Mouse (Mus musculus) MEL (cell line): Measurements from ENCODE around the gene Slc5a11. TPM values are rescaled to one million over a fixed set of nuclear protein-coding genes. Genes with fewer than 3 reads are reported as not detected.

Experiments used
- DNase-seq: peaks from one replicate; pipeline ENCODE4 v3.0.0; 2011; ENCODE audit warnings: low read depth, low spot score
- H3K27ac ChIP-seq: 2 replicates; pipeline ENCODE4 v1.5.1; 2012; ENCODE audit warnings: low read depth, mild to moderate bottlenecking, control low read depth, low read length, moderate library complexity; ENCODE audit not compliant: control insufficient read depth
- H3K27me3 ChIP-seq, 2 experiments: fragments of 150-350 bp in 1 of 2; sonication (generic) in 1 of 2; 2 replicates each; pipeline ENCODE4 v1.6.1; 2012; ENCODE audit warnings: low read length in 2 of 2, mild to moderate bottlenecking in 2 of 2, improper control_type of control experiment in 1 of 2, moderate library complexity in 1 of 2; ENCODE audit not compliant: insufficient read depth in 2 of 2, control insufficient read depth in 1 of 2
- H3K36me3 ChIP-seq, 2 experiments: 2 replicates each; pipeline ENCODE4 v1.6.1; 2012 to 2014; ENCODE audit warnings: low read length in 2 of 2, improper control_type of control experiment in 1 of 2, inconsistent platforms in 1 of 2, mild to moderate bottlenecking in 1 of 2; ENCODE audit not compliant: insufficient read depth in 2 of 2, control insufficient read depth in 1 of 2
- H3K4me1 ChIP-seq, 2 experiments: fragments of 150-350 bp in 1 of 2; sonication (generic) in 1 of 2; 2 replicates each; pipeline ENCODE4 v1.6.1; 2012; ENCODE audit warnings: low read length in 2 of 2, improper control_type of control experiment in 1 of 2, mild to moderate bottlenecking in 1 of 2; ENCODE audit not compliant: insufficient read depth in 2 of 2, control insufficient read depth in 1 of 2
- H3K4me3 ChIP-seq, 2 experiments: fragments of 150-350 bp in 1 of 2; sonication (generic) in 1 of 2; 2 replicates each; pipeline ENCODE4 v1.5.1; 2012; ENCODE audit warnings: low read depth in 2 of 2, low read length in 2 of 2, mild to moderate bottlenecking in 2 of 2, moderate library complexity in 2 of 2, control low read depth in 1 of 2, improper control_type of control experiment in 1 of 2; ENCODE audit not compliant: control insufficient read depth in 1 of 2, insufficient read depth in 1 of 2
- H3K79me2 ChIP-seq: 2 replicates; pipeline ENCODE4 v1.6.1; 2012; ENCODE audit warnings: mild to moderate bottlenecking, low read length, moderate library complexity; ENCODE audit not compliant: control insufficient read depth, poor library complexity, insufficient read depth
- H3K9ac ChIP-seq: 2 replicates; pipeline ENCODE4 v1.6.1; 2012; ENCODE audit warnings: low read depth, mild to moderate bottlenecking, control low read depth, low read length, moderate library complexity; ENCODE audit not compliant: control insufficient read depth, poor library complexity, severe bottlenecking
- H3K9me3 ChIP-seq: fragments of 150-350 bp; sonication (generic); replicated peaks from 2 replicates; pipeline ENCODE4 v1.6.1; 2012; ENCODE audit warnings: mild to moderate bottlenecking, low read length, improper control_type of control experiment, moderate library complexity; ENCODE audit not compliant: insufficient read depth
- CHD1 ChIP-seq: IDR thresholded peaks from 2 replicates; pipeline ENCODE4 v1.6.1; 2012; ENCODE audit warnings: low read depth, mild to moderate bottlenecking, inconsistent platforms, low read length, improper control_type of control experiment
- EP300 ChIP-seq, 2 experiments: IDR thresholded peaks; 2 replicates each; pipeline ENCODE4 v1.6.1; 2011; ENCODE audit warnings: improper control_type of control experiment in 2 of 2, low read length in 2 of 2, low read depth in 1 of 2, mild to moderate bottlenecking in 1 of 2
- ETS1 ChIP-seq: IDR thresholded peaks from 2 replicates; pipeline ENCODE4 v1.6.1; 2012; ENCODE audit warnings: low read depth, mild to moderate bottlenecking, inconsistent platforms, low read length, improper control_type of control experiment, moderate library complexity
- GABPA ChIP-seq: IDR thresholded peaks from 2 replicates; pipeline ENCODE4 v1.6.1; 2012; ENCODE audit warnings: low read depth, mild to moderate bottlenecking, inconsistent platforms, low read length, improper control_type of control experiment, moderate library complexity
- KAT2A ChIP-seq: conservative IDR thresholded peaks from 2 replicates; pipeline ENCODE4 v1.6.1; 2012; ENCODE audit warnings: low read depth, low read length, improper control_type of control experiment, inconsistent platforms
- MEF2A ChIP-seq: IDR thresholded peaks from 2 replicates; pipeline ENCODE4 v1.6.1; 2014; ENCODE audit warnings: low read depth, mild to moderate bottlenecking, inconsistent platforms, low read length, improper control_type of control experiment; ENCODE audit not compliant: poor library complexity, insufficient replicate concordance, severe bottlenecking; ENCODE audit errors: extremely low read depth
- MXI1 ChIP-seq: IDR thresholded peaks from 2 replicates; pipeline ENCODE4 v1.6.1; 2011; ENCODE audit warnings: mild to moderate bottlenecking, low read depth, low read length, improper control_type of control experiment
- MYB ChIP-seq: IDR thresholded peaks from 2 replicates; pipeline ENCODE4 v1.6.1; 2011; ENCODE audit warnings: mild to moderate bottlenecking, low read depth, low read length, improper control_type of control experiment
- NRF1 ChIP-seq: IDR thresholded peaks from 2 replicates; pipeline ENCODE4 v1.6.1; 2014; ENCODE audit warnings: low read depth, mild to moderate bottlenecking, inconsistent platforms, low read length, improper control_type of control experiment, moderate library complexity; ENCODE audit not compliant: poor library complexity, insufficient read depth, severe bottlenecking
- POLR2A ChIP-seq, 2 experiments: IDR thresholded peaks; 2 replicates each; pipeline ENCODE4 v1.6.1; 2011 to 2012; ENCODE audit warnings: low read length in 2 of 2, mild to moderate bottlenecking in 2 of 2, control low read depth in 1 of 2, improper control_type of control experiment in 1 of 2, low read depth in 1 of 2, moderate library complexity in 1 of 2; ENCODE audit not compliant: control insufficient read depth in 1 of 2, insufficient read depth in 1 of 2, poor library complexity in 1 of 2
- POLR2AphosphoS2 ChIP-seq: IDR thresholded peaks from 2 replicates; pipeline ENCODE4 v1.6.1; 2011; ENCODE audit warnings: low read length, improper control_type of control experiment
- RCOR1 ChIP-seq: IDR thresholded peaks from 2 replicates; pipeline ENCODE4 v1.6.1; 2012; ENCODE audit warnings: low read depth, mild to moderate bottlenecking, inconsistent platforms, low read length, improper control_type of control experiment
- SIN3A ChIP-seq: IDR thresholded peaks from 2 replicates; pipeline ENCODE4 v1.6.1; 2012; ENCODE audit warnings: low read length, improper control_type of control experiment, inconsistent platforms
- UBTF ChIP-seq: IDR thresholded peaks from 2 replicates; pipeline ENCODE4 v1.6.1; 2012; ENCODE audit warnings: low read depth, mild to moderate bottlenecking, inconsistent platforms, low read length, improper control_type of control experiment, moderate library complexity, borderline replicate concordance; ENCODE audit not compliant: insufficient read depth
- ZKSCAN1 ChIP-seq: IDR thresholded peaks from 2 replicates; pipeline ENCODE4 v1.6.1; 2012; ENCODE audit warnings: low read depth, mild to moderate bottlenecking, inconsistent platforms, low read length, improper control_type of control experiment, moderate library complexity
- polyA plus RNA-seq, 2 experiments: library from polyadenylated mRNA; stranded (reverse) in 1 of 2; unstranded in 1 of 2; fragments of >175 nt in 1 of 2; fragments of >200 nt in 1 of 2; gene quantifications; 2 replicates each; pipeline versions ENCODE4 v1.2.1 to v1.2.4; 2012; ENCODE audit warnings: low replicate concordance in 2 of 2, low read depth in 1 of 2; ENCODE audit not compliant: insufficient read length in 2 of 2, insufficient read depth in 1 of 2, missing spikeins in 1 of 2
- total RNA-seq: library from RNA; depleted of rRNA; stranded (reverse); fragments of 300-350 nt; gene quantifications from 2 replicates; pipeline ENCODE4 v1.2.3, GENCODE M21; 2012; rRNA removed

Gene Slc5a11
- total and polyA plus RNA-seq, 3 experiments: not detected

DNA sequence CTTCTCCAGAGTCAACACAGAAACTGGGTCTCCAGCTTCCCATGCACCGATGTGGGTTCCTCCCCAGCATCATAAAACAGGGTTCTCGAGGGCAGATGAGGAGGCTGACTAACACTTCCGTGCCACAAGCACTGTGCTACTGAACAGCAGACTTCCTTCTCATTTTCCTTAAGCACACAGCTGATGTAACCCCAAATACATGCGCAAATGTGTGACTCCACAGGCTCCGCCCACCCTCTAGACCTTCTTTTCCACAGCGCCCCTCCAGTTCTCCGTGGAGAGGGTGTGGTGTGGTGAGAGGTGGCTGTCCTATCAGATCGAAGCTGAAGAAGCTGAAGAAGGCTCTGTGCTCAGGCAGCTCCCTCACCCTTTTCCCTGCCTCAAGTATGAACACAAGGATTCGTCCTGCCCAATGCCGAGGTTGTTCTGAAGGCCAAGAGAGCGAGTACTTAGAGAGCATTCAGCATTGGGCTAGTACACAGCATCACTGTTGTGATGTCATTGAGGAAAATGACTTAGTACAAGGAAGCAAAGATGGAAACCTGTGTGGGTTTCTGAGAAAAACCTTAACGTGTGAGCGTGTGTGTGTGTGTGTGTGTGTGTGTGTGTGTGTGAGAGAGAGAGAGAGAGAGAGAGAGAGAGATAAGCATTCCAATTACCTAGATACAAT, 108.0 kb downstream of the Slc5a11 start:
- no peaks in the 10 kb centered on the region for H3K9me3 ChIP-seq
- peak overlapping the region; percentile 32; the same call in 1 of the 2 replicates for H3K9ac ChIP-seq
- H3K4me1 ChIP-seq: peaks cover 4 to 6% of the 10 kb centered on the region in 2 experiments
- no peak overlapping the region for H3K4me3 ChIP-seq
- TF ChIP-seq ZKSCAN1 (no peak), MYB (no peak), SIN3A (no peak), UBTF (no peak), ETS1 (0 out of 2 replicates have a peak, but pooled peaks have one; percentile 27), EP300 (IDR thresholded peaks at IDR 0.05; ENCODE audit: low read depth in 1 of 2, low read length in 2 of 2) (no peak), POLR2A (IDR thresholded peaks at IDR 0.05; ENCODE audit: control insufficient read depth in 1 of 2, insufficient read depth in 1 of 2, low read depth in 1 of 2, low read length in 2 of 2, poor library complexity in 1 of 2) (no peak; a peak in 1 of 4 replicates), CHD1 (no peak), MXI1 (no peak), POLR2AphosphoS2 (no peak), NRF1 (peak; percentile 53; the same call in 1 of the 2 replicates), RCOR1 (no peak), MEF2A (no peak), GABPA (no peak), KAT2A (no peak)
- no peaks in the 10 kb centered on the region for H3K79me2 ChIP-seq
- H3K27ac ChIP-seq: peak overlapping the region; percentile 53
- no peaks in the 10 kb centered on the region for H3K27me3 ChIP-seq
- peak; percentile 78 for DNase-seq
- peaks cover 4% of the 10 kb centered on the region in 2 experiments; a peak in 3 of 4 replicates for H3K36me3 ChIP-seq

Other genes starting within 250 kb of the Slc5a11 start
- gene Rbbp6, start 249.1 kb upstream of the Slc5a11 start, total RNA-seq: 22.7 and 25.6 TPM in 2 replicates
- gene Rbbp6, start 249.1 kb upstream of the Slc5a11 start, polyA plus RNA-seq: 10 to 100 TPM in 1 of 2 experiments, not detected in 1; 70.6 TPM
- 15.3 and 18.1 TPM in 2 replicates for gene Tnrc6a, start 90.9 kb upstream of the Slc5a11 start, total RNA-seq
- 10 to 100 TPM in 1 of 2 experiments, not detected in 1; 34.5 TPM for gene Tnrc6a, start 90.9 kb upstream of the Slc5a11 start, polyA plus RNA-seq
- gene Lcmt1, start 155.0 kb downstream of the Slc5a11 start, total RNA-seq: 45.3 and 51.7 TPM in 2 replicates
- gene Lcmt1, start 155.0 kb downstream of the Slc5a11 start, polyA plus RNA-seq: 10 to 100 TPM in 1 of 2 experiments, not detected in 1; 44.4 TPM
- gene Arhgap17, start 155.1 kb downstream of the Slc5a11 start, total RNA-seq: 2.6 and 3.1 TPM in 2 replicates
- gene Arhgap17, start 155.1 kb downstream of the Slc5a11 start, polyA plus RNA-seq: 100 to 1,000 TPM in 1 of 2 experiments, 10 to 100 TPM in 1; 33.7 to 124 TPM
- 0.33 and 2.1 TPM in 2 replicates for gene Aqp8, start 247.5 kb downstream of the Slc5a11 start, total RNA-seq
- gene Aqp8, start 247.5 kb downstream of the Slc5a11 start, polyA plus RNA-seq: under 1 TPM in 1 of 2 experiments, not detected in 1; 0.46 TPM